Mouse (Mus musculus) brain, embryonic 18.5 days (tissue): Measurements from ENCODE around the gene Trim10.

Source experiments
- DNase-seq: peaks from one replicate; pipeline ENCODE4 v3.0.0-alpha.2; 2012; ENCODE audit warnings: low read depth, low spot score

Trim10 gene

GRCm38 (mm10) chr17:36869284-36869954, at the start of gene Trim10:
Gene Trim10, plus strand, starts transcription at chr17:36869574.
- DNase-seq, result no peak

GRCm38 (mm10) chr17:36824005-36824404, 45.4 kb upstream of the Trim10 start:
- no peak for DNase-seq

GRCm38 (mm10) chr17:36825525-36825924, 43.8 kb upstream of the Trim10 start:
- no peak for DNase-seq

- peak; percentile 54 for DNase-seq
These were observed 43.4 kb upstream of the Trim10 start for GRCm38 (mm10) chr17:36826002-36826401.

- DNase-seq, result no peak
These were observed 40.9 kb upstream of the Trim10 start for GRCm38 (mm10) chr17:36828488-36828887.

- no peak for DNase-seq
These were observed 38.9 kb upstream of the Trim10 start for GRCm38 (mm10) chr17:36830470-36830869.

- DNase-seq, result no peak
These were observed 36.7 kb upstream of the Trim10 start for GRCm38 (mm10) chr17:36832694-36833093.

- DNase-seq, result no peak
These were observed 33.6 kb upstream of the Trim10 start for GRCm38 (mm10) chr17:36835591-36836426.

- DNase-seq, result no peak
These were observed 33.0 kb upstream of the Trim10 start for GRCm38 (mm10) chr17:36836427-36836812.

GRCm38 (mm10) chr17:36836874-36837647, 32.3 kb upstream of the Trim10 start, which contains the start of gene Trim26:
Gene Trim26, plus strand, starts transcription at chr17:36837134.
- DNase-seq, result peak; percentile 89

GRCm38 (mm10) chr17:36839001-36839400, 30.4 kb upstream of the Trim10 start:
- no peak for DNase-seq

GRCm38 (mm10) chr17:36839931-36840330, 29.4 kb upstream of the Trim10 start:
- no peak for DNase-seq

- no peak for DNase-seq
These were observed 28.4 kb upstream of the Trim10 start for GRCm38 (mm10) chr17:36840961-36841445.

- no peak for DNase-seq
These were observed 25.7 kb upstream of the Trim10 start for GRCm38 (mm10) chr17:36843696-36844095.

GRCm38 (mm10) chr17:36844286-36844719, 25.1 kb upstream of the Trim10 start:
- DNase-seq, result no peak

- DNase-seq, result no peak
These were observed 24.6 kb upstream of the Trim10 start for GRCm38 (mm10) chr17:36844725-36845124.

GRCm38 (mm10) chr17:36848911-36849310, 20.5 kb upstream of the Trim10 start:
- no peak for DNase-seq

GRCm38 (mm10) chr17:36849992-36850391, 19.4 kb upstream of the Trim10 start:
- no peak for DNase-seq

- DNase-seq, result no peak
These were observed 18.2 kb upstream of the Trim10 start for GRCm38 (mm10) chr17:36851200-36851599.

GRCm38 (mm10) chr17:36851627-36852026, 17.7 kb upstream of the Trim10 start:
- DNase-seq, result no peak

- no peak for DNase-seq
These were observed 13.9 kb upstream of the Trim10 start for GRCm38 (mm10) chr17:36855484-36855883.

GRCm38 (mm10) chr17:36856236-36856635, 13.1 kb upstream of the Trim10 start:
- DNase-seq, result no peak
